Mouse (Mus musculus) lung, embryonic 14.5 days (tissue): ENCODE results near the gene Fahd2a. TPM values are rescaled to one million over a fixed set of nuclear protein-coding genes. Genes with fewer than 3 reads are reported as not detected.

Experiments used
- ATAC-seq: fragments of 200-750 bp; cut with Nextera tagmentation; 2 replicates; pipeline ENCODE4 v1.8.0; 2017; ENCODE audit warnings: mild to moderate bottlenecking, moderate TSS enrichment, moderate library complexity; ENCODE audit not compliant: insufficient read depth
- DNase-seq: peaks from one replicate; pipeline ENCODE4 v3.0.0-alpha.2; 2015
- H3K27ac ChIP-seq: fragments of 300-500 bp; sonication (generic); 2 replicates; pipeline ENCODE4 v1.5.1; 2014; ENCODE audit warnings: low read depth, mild to moderate bottlenecking, moderate library complexity
- H3K27me3 ChIP-seq: fragments of 300-500 bp; sonication (generic); 2 replicates; pipeline ENCODE4 v1.6.1; 2014; ENCODE audit warnings: low read length, control low read depth; ENCODE audit not compliant: insufficient read depth
- H3K36me3 ChIP-seq: fragments of 300-500 bp; sonication (generic); 2 replicates; pipeline ENCODE4 v1.6.1; 2014; ENCODE audit warnings: control low read depth; ENCODE audit not compliant: insufficient read depth
- H3K4me1 ChIP-seq: fragments of 300-500 bp; sonication (generic); 2 replicates; pipeline ENCODE4 v1.6.1; 2014; ENCODE audit warnings: antibody characterized with exemption, control low read depth; ENCODE audit not compliant: insufficient read depth
- H3K4me2 ChIP-seq: fragments of 300-500 bp; sonication (generic); 2 replicates; pipeline ENCODE4 v1.6.1; 2014; ENCODE audit warnings: mild to moderate bottlenecking
- H3K4me3 ChIP-seq: fragments of 300-500 bp; sonication (generic); 2 replicates; pipeline ENCODE4 v1.5.1; 2014; ENCODE audit warnings: low read depth, low read length
- H3K9ac ChIP-seq: fragments of 300-500 bp; sonication (generic); 2 replicates; pipeline ENCODE4 v1.6.1; 2014
- H3K9me3 ChIP-seq: fragments of 300-500 bp; sonication (generic); 2 replicates; pipeline ENCODE4 v1.6.1; 2016; ENCODE audit warnings: low read depth, low read length, control low read depth
- CTCF ChIP-seq: IDR thresholded peaks from 2 replicates; pipeline ENCODE4 v1.5.1; 2016; ENCODE audit warnings: antibody characterized with exemption, low read depth
- WGBS: fragments of 180-500 bp; shearing (Covaris S2); extraction: QIAGEN DNeasy Blood & Tissue Kit; methylation state at CpG from one replicate; pipeline ENCODE4 v1.1.7; 2014; 5-methylcytosine and 5-hydroxymethylcytosine counted together
- polyA plus RNA-seq: library from polyadenylated mRNA; unstranded; fragments of >200 nt; fragmentation: Nextera tagmentation; extraction: Ambion mirVana; gene quantifications from 2 replicates; pipeline ENCODE4 v1.2.1, GENCODE M21; 2014

Fahd2a gene
- polyA plus RNA-seq, 1 experiment from 2014 or later = 25.0 TPM

DNA sequence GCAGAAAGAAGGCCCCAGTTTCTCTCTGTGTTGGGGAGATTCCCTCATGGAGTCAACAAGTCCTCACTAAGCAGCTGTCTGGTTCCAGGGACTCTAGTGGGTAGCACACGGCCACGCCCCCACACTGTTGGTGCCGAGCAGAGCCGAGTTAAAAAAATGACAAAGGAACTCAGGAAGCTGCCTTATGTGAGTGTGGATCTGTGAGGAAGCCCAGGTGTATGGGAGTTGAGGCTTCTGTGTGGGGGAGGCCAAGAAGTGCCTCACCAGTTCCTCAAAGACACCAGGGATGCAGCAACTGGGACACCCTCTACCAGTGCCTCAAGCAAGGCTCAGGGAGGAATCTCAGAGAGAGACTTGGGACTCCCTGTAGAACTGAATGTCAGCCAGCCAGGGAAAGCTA, 34.8 kb upstream of the Fahd2a start:
- 68% methylated on average over 4 of the region's 4 CpGs for WGBS
- Histone ChIP-seq H3K27me3 (peaks cover 43% of the 10 kb centered on the region), H3K4me2 (no peak overlapping the region), H3K27ac (no peak overlapping the region), H3K9ac (no peak overlapping the region), H3K4me3 (no peak overlapping the region), H3K9me3 (no peaks in the 10 kb centered on the region), H3K4me1 (peaks cover 8% of the 10 kb centered on the region; the same call in 1 of the 2 replicates), H3K36me3 (no peaks in the 10 kb centered on the region)
- TF ChIP-seq CTCF = no peak
- no peak for DNase-seq
- ATAC-seq = no peak

DNA sequence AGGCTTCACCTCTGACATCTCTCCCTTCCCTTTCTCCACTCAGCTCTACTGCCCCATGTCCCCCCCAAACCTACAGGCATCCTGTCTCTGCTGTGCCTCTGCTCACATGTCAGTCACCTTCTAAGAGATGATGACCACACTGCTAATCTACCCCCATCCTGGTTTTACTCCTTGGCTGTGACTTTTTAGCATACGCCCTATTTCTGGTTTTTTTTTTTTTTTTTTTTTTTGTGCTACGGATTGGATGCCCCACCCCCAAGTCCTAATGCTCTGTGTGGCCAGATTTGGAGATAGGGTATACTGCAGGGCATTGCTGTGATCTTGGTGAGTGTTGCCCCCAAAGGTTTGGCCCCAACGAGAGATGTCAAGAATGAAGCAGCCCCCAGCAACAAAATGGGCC, 27.9 kb upstream of the Fahd2a start:
- TF ChIP-seq CTCF = no peak
- Histone ChIP-seq H3K4me2 (no peak overlapping the region), H3K27ac (no peak overlapping the region), H3K9ac (no peak overlapping the region), H3K36me3 (no peaks in the 10 kb centered on the region), H3K4me1 (no peaks in the 10 kb centered on the region), H3K27me3 (no peaks in the 10 kb centered on the region), H3K9me3 (no peaks in the 10 kb centered on the region), H3K4me3 (no peak overlapping the region)
- no peak for ATAC-seq
- DNase-seq = no peak
- WGBS = 51% methylated on average over 3 of the region's 3 CpGs

DNA sequence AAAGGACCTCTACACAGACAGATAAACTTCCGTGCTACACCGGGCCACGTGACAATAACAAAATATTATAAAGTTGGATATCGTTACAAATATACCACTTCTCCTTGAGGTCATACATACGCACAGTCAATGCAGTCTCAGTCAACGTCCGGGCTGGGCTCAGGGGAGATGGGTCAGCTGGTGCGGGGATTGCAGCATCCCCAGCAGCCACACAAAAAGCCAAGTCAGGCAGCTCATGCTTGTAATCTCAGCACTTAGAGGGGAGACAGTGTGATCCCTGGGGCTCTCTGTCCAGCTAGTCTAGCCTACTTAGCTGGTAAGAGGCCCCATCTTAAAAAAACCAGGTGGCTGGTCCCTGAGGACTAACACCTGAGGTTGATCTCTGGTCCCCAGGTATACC, 26.9 kb upstream of the Fahd2a start:
- Histone ChIP-seq H3K27ac (no peak overlapping the region), H3K4me3 (no peak overlapping the region), H3K4me1 (no peaks in the 10 kb centered on the region), H3K36me3 (no peaks in the 10 kb centered on the region), H3K4me2 (no peak overlapping the region), H3K9me3 (no peaks in the 10 kb centered on the region), H3K9ac (no peak overlapping the region), H3K27me3 (no peaks in the 10 kb centered on the region)
- ATAC-seq (no peak), DNase-seq (no peak)
- 81% methylated on average over 8 of the region's 8 CpGs for WGBS
- TF ChIP-seq CTCF = no peak

DNA sequence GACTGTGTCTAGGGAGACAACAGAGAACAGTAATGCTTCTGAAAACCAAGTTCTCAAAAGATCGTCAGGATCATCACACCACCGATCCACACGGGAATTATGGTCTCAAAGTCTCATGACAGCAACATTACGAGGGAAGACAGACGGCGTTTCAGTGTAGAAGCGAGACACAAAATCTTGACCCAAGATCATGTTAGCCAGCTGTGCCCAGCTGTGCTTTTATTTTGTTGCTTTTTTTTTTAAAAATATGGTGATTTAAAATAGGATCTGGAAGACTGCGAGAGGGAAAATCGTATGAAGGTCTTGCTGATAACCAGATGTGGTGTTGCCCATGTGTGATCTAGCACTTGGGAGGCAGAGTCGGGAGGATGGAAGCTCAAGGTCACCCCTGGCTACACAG, 26.3 kb upstream of the Fahd2a start:
- H3K4me3 ChIP-seq = no peak overlapping the region
- no peak overlapping the region for H3K4me2 ChIP-seq
- H3K36me3 ChIP-seq = no peaks in the 10 kb centered on the region
- no peak for TF ChIP-seq CTCF
- no peak for ATAC-seq
- H3K9me3 ChIP-seq = no peaks in the 10 kb centered on the region
- no peaks in the 10 kb centered on the region for H3K4me1 ChIP-seq
- DNase-seq = no peak
- no peaks in the 10 kb centered on the region for H3K27me3 ChIP-seq
- H3K9ac ChIP-seq = no peak overlapping the region
- H3K27ac ChIP-seq = no peak overlapping the region
- 73% methylated on average over 10 of the region's 10 CpGs for WGBS

DNA sequence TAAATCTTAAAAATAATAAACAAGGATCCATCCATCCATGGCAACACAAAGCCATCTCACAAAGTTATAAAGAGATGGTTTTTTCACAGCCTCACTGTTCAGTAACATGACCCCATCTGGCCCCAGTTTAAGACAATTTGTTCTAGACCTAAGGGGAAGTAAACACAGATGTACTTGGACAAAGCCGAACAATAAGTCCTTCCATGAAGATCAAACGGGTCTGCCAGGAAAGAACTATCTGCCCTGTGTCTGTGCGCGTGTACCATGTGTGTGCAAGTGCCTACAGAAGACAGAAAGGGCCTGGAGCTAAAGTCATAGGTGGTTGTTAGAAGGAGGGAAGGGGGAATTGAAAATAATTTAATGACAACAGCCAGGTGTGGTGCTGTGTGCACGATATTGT, 25.8 kb upstream of the Fahd2a start:
- H3K27ac ChIP-seq = no peak overlapping the region
- H3K4me3 ChIP-seq = no peak overlapping the region
- no peak for DNase-seq
- H3K9me3 ChIP-seq = no peaks in the 10 kb centered on the region
- 79% methylated on average over 5 of the region's 5 CpGs for WGBS
- H3K4me1 ChIP-seq = no peaks in the 10 kb centered on the region
- H3K27me3 ChIP-seq = no peaks in the 10 kb centered on the region
- H3K36me3 ChIP-seq = no peaks in the 10 kb centered on the region
- H3K4me2 ChIP-seq = no peak overlapping the region
- ATAC-seq = no peak
- H3K9ac ChIP-seq = no peak overlapping the region
- TF ChIP-seq CTCF = no peak

DNA sequence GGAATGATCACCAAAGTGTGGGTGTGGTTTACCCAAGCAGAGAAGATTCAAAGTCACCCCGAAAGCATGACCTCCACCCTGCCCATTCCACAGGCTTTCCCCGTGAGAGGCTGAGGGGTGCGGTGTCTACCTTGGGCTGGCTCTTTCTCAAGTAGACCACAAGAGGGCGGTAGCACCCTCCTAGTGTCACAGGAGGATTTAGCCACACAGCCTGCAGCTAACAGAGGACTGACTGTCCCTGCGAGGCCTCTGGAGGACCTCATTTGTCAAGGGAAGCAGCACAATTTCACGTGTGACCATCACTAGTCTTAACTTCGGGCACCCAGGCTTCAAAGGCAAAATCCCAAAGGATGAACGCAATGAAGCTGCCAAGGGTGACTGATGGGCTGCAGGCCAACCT, 17.9 kb upstream of the Fahd2a start:
- 5% methylated on average over 8 of the region's 8 CpGs for WGBS
- H3K4me1 ChIP-seq = no peaks in the 10 kb centered on the region

DNA sequence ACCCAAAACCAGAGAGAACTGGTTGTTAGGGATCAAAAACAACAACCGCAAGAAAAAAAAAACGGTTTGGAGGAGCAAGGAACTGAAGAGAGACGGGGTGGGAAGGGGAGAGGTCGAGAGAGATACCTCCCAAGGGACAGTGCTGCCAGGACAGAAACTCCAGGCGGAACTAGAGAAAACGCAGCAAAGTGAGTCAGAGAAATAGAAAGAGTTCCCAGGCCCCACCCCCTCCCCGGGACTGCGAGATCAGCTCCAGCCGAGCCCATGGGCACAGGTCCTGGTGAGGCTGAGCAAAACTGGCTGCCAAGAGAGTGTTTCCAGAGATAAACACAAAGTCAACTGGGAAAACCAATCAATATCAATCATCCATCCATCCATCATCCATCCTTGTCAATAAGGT, 17.0 kb upstream of the Fahd2a start:
- H3K9me3 ChIP-seq = no peaks in the 10 kb centered on the region
- H3K4me3 ChIP-seq = no peak overlapping the region
- DNase-seq = no peak
- H3K27ac ChIP-seq = no peak overlapping the region
- WGBS = 33% methylated on average over 9 of the region's 9 CpGs
- TF ChIP-seq CTCF = no peak
- ATAC-seq = no peak
- no peak overlapping the region for H3K4me2 ChIP-seq
- H3K9ac ChIP-seq = no peak overlapping the region; the same call in 1 of the 2 replicates
- no peaks in the 10 kb centered on the region for H3K36me3 ChIP-seq
- no peaks in the 10 kb centered on the region for H3K27me3 ChIP-seq
- no peaks in the 10 kb centered on the region for H3K4me1 ChIP-seq

More for the DNA sequence above, 17.9 kb upstream of the Fahd2a start:
- TF ChIP-seq CTCF = peak; percentile 93
- Histone ChIP-seq H3K4me3 (no peak overlapping the region), H3K27me3 (no peaks in the 10 kb centered on the region), H3K4me2 (no peak overlapping the region), H3K27ac (no peak overlapping the region), H3K9me3 (no peaks in the 10 kb centered on the region), H3K36me3 (no peaks in the 10 kb centered on the region), H3K9ac (no peak overlapping the region)
- ATAC-seq (peak; percentile 87; the same call in 1 of the 2 replicates), DNase-seq (peak; percentile 87)

DNA sequence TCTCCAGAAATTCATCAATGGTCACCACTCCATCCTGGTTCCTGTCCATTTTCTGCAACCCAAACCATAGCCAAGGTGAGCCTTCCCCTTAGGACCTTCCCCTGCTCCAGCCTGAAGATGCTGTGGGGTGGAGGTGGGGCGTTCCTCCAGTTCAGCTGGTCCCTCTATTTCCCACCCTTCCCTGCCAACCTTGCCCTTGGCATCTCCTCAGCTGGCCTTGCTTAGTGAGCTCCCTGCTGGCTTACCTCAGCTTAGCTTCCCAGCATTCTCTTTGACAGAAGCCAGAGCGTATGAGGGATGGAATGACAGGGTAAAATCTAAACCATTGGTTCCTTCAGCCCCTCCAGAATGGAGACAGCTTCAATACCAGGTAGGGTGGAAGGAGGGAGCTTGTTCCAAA, 15.0 kb upstream of the Fahd2a start:
- Histone ChIP-seq H3K27me3 (no peaks in the 10 kb centered on the region), H3K9ac (no peak overlapping the region), H3K4me2 (no peak overlapping the region), H3K4me3 (no peak overlapping the region), H3K4me1 (no peaks in the 10 kb centered on the region), H3K27ac (no peak overlapping the region), H3K9me3 (no peaks in the 10 kb centered on the region), H3K36me3 (no peaks in the 10 kb centered on the region)
- no peak for ATAC-seq
- 84% methylated on average over 2 of the region's 2 CpGs for WGBS
- TF ChIP-seq CTCF = no peak
- DNase-seq = no peak
